Mouse (Mus musculus) C2C12 (cell line): ENCODE measurements at regions not wholly inside any gene's neighbourhood (a gene's known extent, or its start where the extent isn't known, plus 50 kb on each side); places are given as distances from the start of the nearest gene placed in this dataset.

Experiments used
- H3K27me3 ChIP-seq: one replicate; pipeline ENCODE4 v1.6.1; 2011; ENCODE audit not compliant: control insufficient read depth, insufficient read depth, insufficient read length
- H3K36me3 ChIP-seq: one replicate; pipeline ENCODE4 v1.6.1; 2011; ENCODE audit not compliant: control insufficient read depth, insufficient read depth
- H3K4me3 ChIP-seq: one replicate; pipeline ENCODE4 v1.5.1; 2011; ENCODE audit warnings: mild to moderate bottlenecking, control low read depth; ENCODE audit not compliant: poor library complexity, insufficient read depth, severe bottlenecking
- H3K79me2 ChIP-seq: one replicate; pipeline ENCODE4 v1.6.1; 2011; ENCODE audit not compliant: control insufficient read depth, insufficient read depth
- H3K79me3 ChIP-seq: one replicate; pipeline ENCODE4 v1.6.1; 2011; ENCODE audit warnings: low read depth, control low read depth
- H3ac ChIP-seq: one replicate; pipeline ENCODE3; 2011; ENCODE audit warnings: low read depth; ENCODE audit not compliant: control insufficient read depth, insufficient read length
- CEBPB ChIP-seq: IDR thresholded peaks from one replicate; pipeline ENCODE4 v1.6.1; 2011; ENCODE audit warnings: low read depth, mild to moderate bottlenecking, control low read depth, moderate library complexity
- CTCF ChIP-seq: IDR thresholded peaks from one replicate; pipeline ENCODE4 v1.5.1; 2011; ENCODE audit not compliant: control insufficient read depth, insufficient read depth, insufficient read length
- FOSL1 ChIP-seq: IDR thresholded peaks from one replicate; pipeline ENCODE4 v1.8.0; 2011; ENCODE audit warnings: mild to moderate bottlenecking, low read length; ENCODE audit not compliant: poor library complexity, insufficient read depth, severe bottlenecking
- MAX ChIP-seq: IDR thresholded peaks from one replicate; pipeline ENCODE4 v1.6.1; 2011; ENCODE audit warnings: mild to moderate bottlenecking, control low read depth
- MYOD1 ChIP-seq: IDR thresholded peaks from one replicate; pipeline ENCODE4 v1.6.1; 2011; ENCODE audit warnings: low read depth; ENCODE audit not compliant: control insufficient read depth, insufficient read length
- MYOG ChIP-seq: IDR thresholded peaks from one replicate; pipeline ENCODE4 v1.6.1; 2011; ENCODE audit not compliant: control insufficient read depth, insufficient read length; ENCODE audit errors: extremely low read depth
- USF1 ChIP-seq: IDR thresholded peaks from one replicate; pipeline ENCODE4 v1.6.1; 2011; ENCODE audit warnings: low read depth, mild to moderate bottlenecking, control low read depth, moderate library complexity

DNA sequence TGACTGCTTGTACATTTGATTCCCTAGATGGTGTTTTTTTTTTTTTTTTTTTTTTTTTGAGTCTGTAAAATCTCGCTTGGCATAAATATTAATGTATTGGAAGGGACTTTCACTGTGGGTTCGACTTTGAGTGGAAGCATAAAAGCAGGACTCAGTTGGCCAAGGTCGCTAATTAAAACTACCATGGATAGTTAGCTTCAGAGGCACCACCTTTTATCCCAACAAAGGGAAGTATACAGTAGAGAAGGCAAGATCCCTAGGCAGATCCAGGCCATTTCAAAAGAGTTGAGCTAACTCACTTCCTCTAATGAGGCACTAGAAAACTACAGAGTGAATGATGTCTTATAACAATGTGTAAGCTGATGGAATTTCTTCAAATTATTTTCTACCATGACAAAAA is 369.5 kb upstream of the Gria1 start:
- Histone ChIP-seq H3K4me3 (no peak overlapping the region), H3K27me3 (no peaks in the 10 kb centered on the region), H3ac (no peak overlapping the region), H3K79me3 (no peaks in the 10 kb centered on the region), H3K36me3 (no peaks in the 10 kb centered on the region), H3K79me2 (no peaks in the 10 kb centered on the region)
- TF ChIP-seq MYOD1 (no peak), MAX (no peak), CTCF (no peak), MYOG (no peak), FOSL1 (no peak), USF1 (no peak), CEBPB (no peak)
